Mouse (Mus musculus): ENCODE data around the gene Rprd1b. TPM values are rescaled to one million over a fixed set of nuclear protein-coding genes. Genes with fewer than 3 reads are reported as not detected.

Gene Rprd1b
- 40.8 and 49.6 TPM in 2 replicates for polyA plus RNA-seq (2015; fragmentation: Nextera tagmentation; extraction: Ambion mirVana)

DNA sequence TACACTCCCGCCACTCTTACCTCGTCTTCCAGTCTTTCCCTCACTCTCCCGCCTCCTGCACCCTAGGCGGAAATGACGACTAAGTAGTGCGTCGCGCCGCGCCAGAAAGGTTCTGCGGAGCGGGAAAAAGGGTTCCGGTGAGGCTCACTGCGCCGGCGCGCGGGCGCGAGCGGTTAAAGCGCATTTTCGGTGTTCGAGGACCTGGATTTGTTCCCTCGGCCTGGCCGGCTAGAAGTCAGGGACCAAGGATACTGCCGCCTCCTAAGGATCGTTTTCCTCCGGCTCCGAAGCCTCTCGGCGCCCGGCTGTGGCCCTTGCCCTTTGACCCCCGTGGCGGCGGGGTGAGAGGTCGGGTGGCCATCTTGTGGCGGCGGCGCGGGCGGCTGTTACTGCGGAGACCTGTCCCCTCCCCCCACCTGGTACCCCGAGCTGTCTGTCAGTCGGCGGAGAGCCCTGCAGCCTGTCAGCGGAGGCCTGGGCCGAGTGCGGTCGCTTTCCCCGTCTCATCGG, at the start of gene Rprd1b, which contains the start of gene Tti1:
Gene Rprd1b, plus strand, starts transcription at position 144 of the 510 bp plus-strand sequence.
Gene Tti1, minus strand, starts transcription at position 80 of the 510 bp plus-strand sequence.
- Histone ChIP-seq H3K9me3 (no peaks in the 10 kb centered on the region), H3K9ac (replicated peaks) (peak within 1 kb of the TSS; percentile 93), H3K4me1 (replicated peaks) (peaks cover 43% of the 10 kb centered on the region), H3K27me3 (no peaks in the 10 kb centered on the region), H3K36me3 (no peaks in the 10 kb centered on the region), H3K27ac (peak within 1 kb of the TSS; percentile 85), H3K4me3 (replicated peaks) (peak within 1 kb of the TSS; percentile 99), H3K4me2 (replicated peaks) (peak within 1 kb of the TSS; percentile 86)
- WGBS = under 1% methylated on average over 52 of the region's 52 CpGs
- ATAC-seq = peak; percentile 97

GRCm38 (mm10) chr2:157979241-157979640, 49.1 kb upstream of the Rprd1b start:
- H3K9me3 ChIP-seq = no peaks in the 10 kb centered on the region
- no peak overlapping the region for H3K4me2 ChIP-seq (replicated peaks)
- H3K4me3 ChIP-seq (replicated peaks) = no peak overlapping the region
- peaks cover 21% of the 10 kb centered on the region for H3K4me1 ChIP-seq (replicated peaks)
- 56% methylated on average over 5 of the region's 5 CpGs for WGBS
- H3K9ac ChIP-seq (replicated peaks) = no peak overlapping the region
- ATAC-seq = no peak
- H3K27me3 ChIP-seq = no peaks in the 10 kb centered on the region
- peaks cover 11% of the 10 kb centered on the region; the same call in 1 of the 2 replicates for H3K36me3 ChIP-seq
- no peak overlapping the region for H3K27ac ChIP-seq

DNA sequence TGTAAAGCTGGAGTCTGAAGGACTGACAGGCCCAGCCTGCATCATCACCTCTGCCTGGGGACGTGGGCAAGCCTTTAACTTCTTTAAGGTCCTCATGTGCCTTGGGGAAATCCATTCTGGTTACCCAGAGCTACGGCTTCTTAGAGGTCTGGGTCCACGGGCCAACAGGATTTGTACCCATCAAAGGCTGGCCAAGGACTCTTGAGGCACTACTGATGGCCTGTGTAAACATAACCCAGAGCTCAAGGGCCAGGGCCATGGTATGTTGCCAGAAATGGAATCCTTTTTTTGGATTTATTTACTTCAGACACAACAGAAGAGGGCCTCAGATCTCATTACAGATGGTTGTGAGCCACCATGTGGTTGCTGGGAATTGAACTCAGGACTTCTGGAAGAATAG, 45.6 kb upstream of the Rprd1b start:
- Histone ChIP-seq H3K36me3 (peaks cover 11% of the 10 kb centered on the region; the same call in 1 of the 2 replicates), H3K9ac (replicated peaks) (no peak overlapping the region), H3K4me2 (replicated peaks) (no peak overlapping the region), H3K27ac (no peak overlapping the region), H3K27me3 (no peaks in the 10 kb centered on the region), H3K4me3 (replicated peaks) (no peak overlapping the region), H3K9me3 (no peaks in the 10 kb centered on the region), H3K4me1 (replicated peaks) (peaks cover 16% of the 10 kb centered on the region)
- 89% methylated on average over 3 of the region's 3 CpGs for WGBS
- no peak for ATAC-seq

DNA sequence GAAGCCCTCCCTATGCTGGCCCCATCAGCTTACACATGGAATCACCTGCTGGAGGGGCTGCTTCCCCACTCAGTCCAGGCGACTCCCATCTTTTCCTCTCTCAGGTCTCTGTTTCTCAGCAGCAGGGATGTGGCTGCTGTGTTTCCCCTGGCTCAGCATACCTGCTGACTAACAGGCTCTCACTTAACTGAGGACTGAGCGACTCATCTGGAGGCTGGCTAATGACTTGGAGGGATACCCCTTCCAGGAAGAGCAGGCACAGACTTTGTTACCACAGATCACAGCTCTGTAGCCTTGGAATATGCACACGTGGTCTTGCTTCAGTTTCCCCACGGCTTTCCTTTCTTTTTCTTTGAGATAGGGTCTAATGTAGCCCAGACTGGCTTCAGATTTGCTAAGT, 45.0 kb upstream of the Rprd1b start:
- 91% methylated on average over 4 of the region's 4 CpGs for WGBS
- ATAC-seq = no peak
- Histone ChIP-seq H3K9me3 (no peaks in the 10 kb centered on the region), H3K36me3 (peaks cover 11% of the 10 kb centered on the region; the same call in 1 of the 2 replicates), H3K9ac (replicated peaks) (no peak overlapping the region), H3K27ac (no peak overlapping the region), H3K4me3 (replicated peaks) (no peak overlapping the region), H3K4me1 (replicated peaks) (peaks cover 22% of the 10 kb centered on the region), H3K4me2 (replicated peaks) (no peak overlapping the region), H3K27me3 (no peaks in the 10 kb centered on the region)

DNA sequence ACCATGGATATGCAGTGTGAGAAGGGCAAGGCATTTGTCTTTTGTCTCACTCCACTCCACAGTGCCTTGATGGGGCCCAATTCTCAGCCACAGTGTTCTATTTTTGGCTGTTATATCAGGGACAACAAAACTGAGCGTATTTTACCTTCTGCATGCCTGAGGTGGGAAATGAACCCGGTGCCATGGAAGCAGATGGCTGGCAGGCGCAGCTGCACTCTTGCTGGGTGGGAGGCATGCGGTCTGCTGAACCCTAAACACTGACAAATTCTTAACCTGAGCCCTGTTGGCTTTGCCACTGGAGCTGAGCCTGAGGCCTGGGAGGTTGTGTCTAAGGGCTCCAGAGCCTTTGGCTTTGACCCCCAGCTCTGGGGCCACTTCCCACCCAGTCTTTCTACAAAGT, 42.7 kb upstream of the Rprd1b start:
- 94% methylated on average over 4 of the region's 4 CpGs for whole genome bisulfite sequencing
- peak overlapping the region; percentile 37 for H3K27ac ChIP-seq
- no peak for ATAC-seq
- H3K36me3 ChIP-seq = peaks cover 11% of the 10 kb centered on the region; the same call in 1 of the 2 replicates
- H3K9me3 ChIP-seq = no peaks in the 10 kb centered on the region
- peaks cover 38% of the 10 kb centered on the region for H3K4me1 ChIP-seq (replicated peaks)
- H3K4me2 ChIP-seq (replicated peaks) = no peak overlapping the region
- no peak overlapping the region for H3K4me3 ChIP-seq (replicated peaks)
- no peak overlapping the region for H3K9ac ChIP-seq (replicated peaks)
- no peaks in the 10 kb centered on the region for H3K27me3 ChIP-seq

- no peak for ATAC-seq
- no peaks in the 10 kb centered on the region for H3K9me3 ChIP-seq
- no peaks in the 10 kb centered on the region for H3K27me3 ChIP-seq
- peaks cover 38% of the 10 kb centered on the region for H3K4me1 ChIP-seq (replicated peaks)
- 76% methylated on average over 6 of the region's 6 CpGs for whole genome bisulfite sequencing
- H3K4me2 ChIP-seq (replicated peaks) = no peak overlapping the region
- peak overlapping the region; percentile 22; the same call in 1 of the 2 replicates for H3K27ac ChIP-seq
- no peak overlapping the region for H3K4me3 ChIP-seq (replicated peaks)
- H3K36me3 ChIP-seq = peaks cover 10% of the 10 kb centered on the region; the same call in 1 of the 2 replicates
- no peak overlapping the region for H3K9ac ChIP-seq (replicated peaks)
Measured at GRCm38 (mm10) chr2:157986235-157986634, 42.1 kb upstream of the Rprd1b start.

DNA sequence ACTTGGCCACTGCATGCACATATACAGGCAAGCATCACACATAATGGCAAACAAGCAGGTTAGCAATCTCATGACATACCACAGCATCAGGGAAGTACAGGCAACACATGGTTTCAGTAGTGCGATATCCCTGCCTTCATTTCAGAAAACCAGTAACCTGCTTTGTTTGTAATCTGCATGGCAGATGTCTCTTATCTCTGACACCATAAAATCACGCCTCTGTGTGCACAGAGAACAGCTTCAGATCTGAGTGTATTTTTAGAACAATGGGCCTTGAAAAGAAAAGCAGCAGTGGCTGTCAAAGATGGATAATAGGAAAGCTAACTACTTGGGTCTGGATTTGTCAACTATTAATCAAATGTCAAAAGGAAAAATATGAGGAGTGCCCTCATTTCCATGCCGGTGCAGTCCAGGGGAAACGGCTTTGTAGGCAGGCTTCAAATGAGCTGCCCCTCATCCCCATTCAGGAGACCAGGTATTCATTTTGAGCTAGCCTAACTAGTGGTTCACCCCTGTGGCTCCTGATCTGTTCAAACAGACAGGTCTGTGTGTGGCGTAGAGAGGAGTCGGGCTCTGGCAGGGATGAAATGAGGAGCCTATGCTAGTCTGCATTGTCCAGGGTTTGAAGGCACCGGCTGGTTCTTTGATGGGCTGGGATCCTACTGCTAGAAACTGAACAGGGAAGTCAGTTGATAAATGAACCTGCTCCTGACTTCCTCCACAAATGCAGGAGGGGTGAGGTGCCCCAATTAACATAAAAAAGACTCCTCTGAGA, 39.7 kb upstream of the Rprd1b start:
- Histone ChIP-seq H3K27ac (peak overlapping the region; percentile 30), H3K4me3 (replicated peaks) (no peak overlapping the region), H3K27me3 (no peaks in the 10 kb centered on the region), H3K36me3 (peaks cover 18% of the 10 kb centered on the region), H3K4me2 (replicated peaks) (no peak overlapping the region), H3K9me3 (no peaks in the 10 kb centered on the region), H3K9ac (replicated peaks) (0 out of 2 replicates have a peak overlapping the region, but pooled peaks have one; percentile 21), H3K4me1 (replicated peaks) (peaks cover 38% of the 10 kb centered on the region)
- WGBS = 58% methylated on average over 7 of the region's 7 CpGs
- ATAC-seq = peak; percentile 53; the same call in 1 of the 2 replicates

DNA sequence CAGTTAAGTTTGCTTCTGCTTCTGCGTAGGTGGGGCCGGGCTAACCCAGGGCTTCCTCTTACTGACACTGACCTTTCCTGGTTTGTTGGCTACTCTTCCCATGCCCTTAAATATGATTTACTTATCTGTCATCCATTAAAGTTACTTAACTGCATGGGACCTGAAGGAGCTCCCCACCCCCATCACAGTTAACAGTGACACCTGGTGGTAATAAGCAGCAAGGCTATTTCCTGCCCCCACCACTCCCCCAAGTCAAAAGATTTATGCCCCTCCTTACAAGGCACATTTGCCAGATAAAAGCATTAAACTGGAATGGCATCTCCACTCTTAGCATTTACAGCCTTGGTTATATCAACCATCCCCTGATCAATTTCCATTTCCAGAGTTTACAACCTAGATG, 38.4 kb upstream of the Rprd1b start:
- no peaks in the 10 kb centered on the region for H3K9me3 ChIP-seq
- WGBS = 98% methylated on average over 2 of the region's 2 CpGs
- no peak for ATAC-seq
- H3K36me3 ChIP-seq = peaks cover 23% of the 10 kb centered on the region
- H3K4me1 ChIP-seq (replicated peaks) = peaks cover 38% of the 10 kb centered on the region
- no peak overlapping the region for H3K4me3 ChIP-seq (replicated peaks)
- H3K27ac ChIP-seq = no peak overlapping the region
- no peaks in the 10 kb centered on the region for H3K27me3 ChIP-seq
- no peak overlapping the region for H3K9ac ChIP-seq (replicated peaks)
- no peak overlapping the region for H3K4me2 ChIP-seq (replicated peaks)

DNA sequence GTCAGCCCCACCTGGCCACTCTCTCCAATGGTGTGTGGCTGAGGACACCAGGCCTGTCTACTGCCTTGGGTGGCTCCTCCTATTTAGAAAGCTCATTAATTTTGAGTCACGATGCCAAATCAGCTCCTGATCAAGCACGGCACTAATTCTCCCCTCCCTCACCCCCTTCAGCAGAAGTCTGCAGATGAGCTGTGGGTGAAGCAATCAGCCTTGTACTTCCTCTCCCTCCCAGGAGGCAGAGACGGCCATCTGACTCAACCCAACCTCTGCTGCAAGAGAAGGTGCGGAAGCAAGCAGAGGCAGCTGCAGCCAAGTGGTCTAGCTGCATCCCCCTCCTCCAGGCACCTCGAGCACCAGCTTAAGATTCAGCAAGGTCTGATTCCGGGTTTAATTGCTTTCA, 37.3 kb upstream of the Rprd1b start:
- Histone ChIP-seq H3K27me3 (no peaks in the 10 kb centered on the region), H3K36me3 (peaks cover 33% of the 10 kb centered on the region), H3K4me3 (replicated peaks) (no peak overlapping the region), H3K4me1 (replicated peaks) (peaks cover 33% of the 10 kb centered on the region), H3K4me2 (replicated peaks) (no peak overlapping the region), H3K9ac (replicated peaks) (no peak overlapping the region), H3K9me3 (no peaks in the 10 kb centered on the region), H3K27ac (0 out of 2 replicates have a peak overlapping the region, but pooled peaks have one; percentile 31)
- WGBS = 75% methylated on average over 6 of the region's 6 CpGs
- ATAC-seq = no peak

DNA sequence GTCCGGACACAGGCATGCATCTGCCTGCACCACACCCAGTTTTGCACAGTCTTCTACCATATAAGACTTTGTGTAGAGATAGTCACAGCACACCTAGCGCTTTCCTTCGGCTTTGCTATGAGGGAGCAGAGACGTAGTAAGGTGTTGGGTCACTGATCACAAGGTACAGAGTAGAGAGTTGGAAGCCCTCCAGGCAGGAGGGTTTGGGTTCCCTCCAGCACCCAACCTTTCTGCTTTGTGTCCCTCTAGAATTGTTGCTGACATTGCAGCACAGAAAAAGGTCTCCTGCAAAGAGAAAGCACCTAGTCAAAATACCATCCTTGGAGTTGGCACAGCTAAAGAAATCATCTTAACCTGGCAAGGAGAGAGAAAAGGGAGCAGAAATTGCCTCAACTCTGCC, 35.8 kb upstream of the Rprd1b start:
- no peak overlapping the region for H3K27ac ChIP-seq
- peaks cover 22% of the 10 kb centered on the region for H3K4me1 ChIP-seq (replicated peaks)
- no peak overlapping the region for H3K9ac ChIP-seq (replicated peaks)
- H3K9me3 ChIP-seq = no peaks in the 10 kb centered on the region
- H3K27me3 ChIP-seq = no peaks in the 10 kb centered on the region
- peaks cover 45% of the 10 kb centered on the region for H3K36me3 ChIP-seq
- no peak overlapping the region for H3K4me2 ChIP-seq (replicated peaks)
- 96% methylated on average over 4 of the region's 4 CpGs for WGBS
- H3K4me3 ChIP-seq (replicated peaks) = no peak overlapping the region
- ATAC-seq = no peak

DNA sequence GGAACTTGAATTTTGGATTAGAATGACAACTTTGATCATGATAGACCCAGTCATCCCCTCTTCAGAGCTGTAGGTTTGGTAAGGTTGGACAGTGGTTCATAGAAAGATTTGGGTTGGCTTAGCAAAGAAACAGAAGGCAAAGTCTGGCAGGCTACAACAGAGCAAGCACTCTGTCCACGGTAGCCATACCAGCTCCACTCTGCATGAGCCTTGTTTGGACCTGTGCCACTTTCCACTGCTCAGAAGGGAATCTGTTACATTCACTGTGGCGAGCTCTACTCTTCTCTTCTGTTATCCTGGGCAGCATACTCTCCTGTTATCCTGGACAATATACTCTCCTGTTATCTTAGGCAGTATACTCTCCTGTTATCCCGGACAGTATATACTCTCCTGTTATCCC, 29.5 kb upstream of the Rprd1b start:
- Histone ChIP-seq H3K27me3 (no peaks in the 10 kb centered on the region), H3K9ac (replicated peaks) (no peak overlapping the region), H3K4me1 (replicated peaks) (no peaks in the 10 kb centered on the region), H3K4me3 (replicated peaks) (no peak overlapping the region), H3K4me2 (replicated peaks) (no peak overlapping the region), H3K27ac (no peak overlapping the region), H3K36me3 (peaks cover 27% of the 10 kb centered on the region), H3K9me3 (no peaks in the 10 kb centered on the region)
- WGBS = 91% methylated on average over 3 of the region's 3 CpGs
- ATAC-seq = no peak

DNA sequence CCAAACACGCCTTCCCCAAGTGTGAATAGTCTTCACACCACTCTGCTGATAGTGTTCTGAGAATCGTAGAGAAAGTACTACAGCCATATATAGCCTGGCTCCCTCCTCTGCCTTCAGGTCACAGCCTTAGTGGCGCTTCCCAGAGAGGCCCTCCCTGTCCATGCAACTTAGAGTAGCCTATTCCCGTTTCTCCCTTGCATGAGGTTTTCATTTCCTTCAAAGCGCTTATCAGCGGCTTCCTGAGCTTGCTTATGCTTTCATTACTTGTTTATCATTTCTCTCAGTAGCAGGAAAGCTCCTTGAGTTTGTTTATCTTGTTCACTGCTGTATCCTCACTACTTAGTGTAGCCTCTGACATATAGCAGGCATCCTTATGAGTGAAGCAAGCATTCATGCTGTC, 23.7 kb upstream of the Rprd1b start:
- Histone ChIP-seq H3K4me2 (replicated peaks) (no peak overlapping the region), H3K4me1 (replicated peaks) (no peaks in the 10 kb centered on the region), H3K9ac (replicated peaks) (no peak overlapping the region), H3K4me3 (replicated peaks) (no peak overlapping the region), H3K36me3 (peaks cover 39% of the 10 kb centered on the region), H3K27ac (no peak overlapping the region), H3K9me3 (no peaks in the 10 kb centered on the region), H3K27me3 (no peaks in the 10 kb centered on the region)
- ATAC-seq = no peak
- 90% methylated on average over 6 of the region's 6 CpGs for WGBS
